Mouse (Mus musculus) ES-E14 (cell line): ENCODE data around the gene Nif3l1. TPM values are rescaled to one million over a fixed set of nuclear protein-coding genes. Genes with fewer than 3 reads are reported as not detected.

ENCODE experiments used
- DNase-seq: peaks from one replicate; pipeline ENCODE4 v3.0.0-alpha.2; 2013; ENCODE audit warnings: low read depth, low spot score
- H3K27ac ChIP-seq: 2 replicates; pipeline ENCODE4 v1.5.1; 2012; ENCODE audit warnings: low read depth, mild to moderate bottlenecking, low read length, moderate library complexity, mixed read lengths; ENCODE audit not compliant: poor library complexity, insufficient read depth, severe bottlenecking
- H3K36me3 ChIP-seq: 2 replicates; pipeline ENCODE4 v1.6.1; 2012; ENCODE audit warnings: mild to moderate bottlenecking, low read length, moderate library complexity, mixed read lengths; ENCODE audit not compliant: control insufficient read depth, poor library complexity, insufficient read depth, severe bottlenecking
- H3K4me1 ChIP-seq, 2 experiments: fragments of 150-350 bp in 1 of 2; sonication (generic) in 1 of 2; 2 replicates each; pipeline ENCODE4 v1.6.1; 2012; ENCODE audit warnings: low read length in 2 of 2, mild to moderate bottlenecking in 1 of 2, mixed read lengths in 1 of 2; ENCODE audit not compliant: control insufficient read depth in 2 of 2, insufficient read depth in 2 of 2, poor library complexity in 1 of 2
- H3K4me3 ChIP-seq, 2 experiments: fragments of 150-350 bp in 1 of 2; sonication (generic) in 1 of 2; 2 replicates each; pipeline ENCODE4 v1.5.1; 2012; ENCODE audit warnings: low read length in 2 of 2, low read depth in 1 of 2, mild to moderate bottlenecking in 1 of 2, mixed read lengths in 1 of 2; ENCODE audit not compliant: insufficient read depth in 1 of 2, poor library complexity in 1 of 2, severe bottlenecking in 1 of 2
- H3K9ac ChIP-seq: 2 replicates; pipeline ENCODE4 v1.6.1; 2012; ENCODE audit warnings: low read depth, mild to moderate bottlenecking, low read length, mixed read lengths; ENCODE audit not compliant: poor library complexity, insufficient read depth, severe bottlenecking
- H3K9me3 ChIP-seq: fragments of 150-350 bp; sonication (generic); 2 replicates; pipeline ENCODE4 v1.6.1; 2012; ENCODE audit warnings: low read depth, mild to moderate bottlenecking, low read length; ENCODE audit not compliant: control insufficient read depth, insufficient read depth
- CHD2 ChIP-seq: IDR thresholded peaks from 2 replicates; pipeline ENCODE4 v1.6.1; 2014; ENCODE audit warnings: mild to moderate bottlenecking, low read depth, low read length, inconsistent platforms
- HCFC1 ChIP-seq: IDR thresholded peaks from 2 replicates; pipeline ENCODE4 v1.6.1; 2012; ENCODE audit warnings: low read length, inconsistent platforms, borderline replicate concordance; ENCODE audit not compliant: insufficient read depth
- MAFK ChIP-seq: IDR thresholded peaks from 2 replicates; pipeline ENCODE4 v1.6.1; 2014; ENCODE audit warnings: mild to moderate bottlenecking, low read depth, low read length, inconsistent platforms; ENCODE audit not compliant: insufficient read depth
- ZC3H11A ChIP-seq: IDR thresholded peaks from 2 replicates; pipeline ENCODE4 v1.6.1; 2012; ENCODE audit warnings: low read depth, mild to moderate bottlenecking, inconsistent platforms, low read length, borderline replicate concordance
- ZNF384 ChIP-seq: IDR thresholded peaks from 2 replicates; pipeline ENCODE4 v1.6.1; 2012; ENCODE audit warnings: low read depth, low read length, inconsistent platforms
- in situ Hi-C, 2 experiments: fragments of 600-800 bp; cut with MboI; formaldehyde crosslinking; loops; one replicate each; pipeline ENCODE4 v1.15.1; 2025; ENCODE audit warnings: low sequenced_read_pairs in 2 of 2, inconsistent platforms in 1 of 2; ENCODE audit not compliant: unreplicated experiment in 2 of 2
- total RNA-seq: library from RNA; depleted of rRNA; stranded (reverse); fragments of 300-350 nt; gene quantifications from 2 replicates; pipeline ENCODE4 v1.2.3, GENCODE M21; 2012; rRNA removed

The Nif3l1 gene
- total RNA-seq, result 26.6 and 32.7 TPM in 2 replicates

- H3K9ac ChIP-seq, result peak within 1 kb of the TSS; percentile 95
- H3K27ac ChIP-seq, result peak within 1 kb of the TSS; percentile 54
- TF ChIP-seq ZNF384 (no peak), MAFK (no peak), CHD2 (peak; percentile 32; the same call in 1 of the 2 replicates), ZC3H11A (no peak), HCFC1 (peak; percentile 87)
- H3K4me1 ChIP-seq, result peaks cover 0 to 7% of the 10 kb centered on the region in 2 experiments; a peak in 1 of 4 replicates
- in situ Hi-C loops, result no loop called here
- peaks cover 22% of the 10 kb centered on the region for H3K36me3 ChIP-seq
- no peaks in the 10 kb centered on the region for H3K9me3 ChIP-seq
- peak within 1 kb of the TSS; percentile 89 to 98 for H3K4me3 ChIP-seq
- peak; percentile 78 for DNase-seq
Measured at GRCm38 (mm10) chr1:58445143-58445722, at the start of gene Nif3l1, which contains the start of gene Ppil3. TSS of gene Nif3l1 (plus strand) at chr1:58445151. TSS of gene Ppil3 (minus strand) at chr1:58445486.

- Histone ChIP-seq H3K4me1 (no peaks in the 10 kb centered on the region), H3K4me3 (no peak overlapping the region), H3K27ac (no peak overlapping the region), H3K9ac (no peak overlapping the region), H3K9me3 (no peaks in the 10 kb centered on the region), H3K36me3 (peaks cover 36% of the 10 kb centered on the region)
- in situ Hi-C loops, result no loop called here
- TF ChIP-seq HCFC1, result no peak
- no peak for TF ChIP-seq ZC3H11A
- TF ChIP-seq MAFK, result no peak
- no peak for TF ChIP-seq ZNF384
- no peak for TF ChIP-seq CHD2
- DNase-seq, result no peak
Measured at GRCm38 (mm10) chr1:58395341-58395740, 49.6 kb upstream of the Nif3l1 start.

- Histone ChIP-seq H3K27ac (no peak overlapping the region), H3K9ac (no peak overlapping the region), H3K36me3 (peaks cover 44% of the 10 kb centered on the region), H3K4me1 (no peaks in the 10 kb centered on the region), H3K9me3 (no peaks in the 10 kb centered on the region), H3K4me3 (no peak overlapping the region)
- TF ChIP-seq CHD2, result peak; percentile 19; the same call in 1 of the 2 replicates
- no peak for TF ChIP-seq HCFC1
- DNase-seq, result no peak
- in situ Hi-C loops, result no loop called here
Measured at GRCm38 (mm10) chr1:58396179-58396578, 48.8 kb upstream of the Nif3l1 start.

GRCm38 (mm10) chr1:58397731-58398130 lies 47.2 kb upstream of the Nif3l1 start:
- H3K36me3 ChIP-seq, result peaks cover 56% of the 10 kb centered on the region
- no peaks in the 10 kb centered on the region for H3K9me3 ChIP-seq
- no peak for TF ChIP-seq ZNF384
- no peak for TF ChIP-seq ZC3H11A
- TF ChIP-seq MAFK, result no peak
- TF ChIP-seq HCFC1, result no peak
- TF ChIP-seq CHD2, result no peak
- in situ Hi-C loops, result no loop called here
- no peak overlapping the region for H3K4me3 ChIP-seq
- H3K4me1 ChIP-seq, result peaks cover 0 to 3% of the 10 kb centered on the region in 2 experiments; a peak in 1 of 4 replicates
- DNase-seq, result no peak
- H3K27ac ChIP-seq, result no peak overlapping the region
- H3K9ac ChIP-seq, result no peak overlapping the region

GRCm38 (mm10) chr1:58401396-58401795 lies 43.6 kb upstream of the Nif3l1 start:
- TF ChIP-seq MAFK, result no peak
- no peak for TF ChIP-seq CHD2
- no peak for TF ChIP-seq ZNF384
- TF ChIP-seq ZC3H11A, result no peak
- no peak for TF ChIP-seq HCFC1
- Histone ChIP-seq H3K4me1 (peaks cover 0 to 3% of the 10 kb centered on the region in 2 experiments; a peak in 2 of 4 replicates), H3K36me3 (peaks cover 53% of the 10 kb centered on the region), H3K9ac (no peak overlapping the region), H3K9me3 (no peaks in the 10 kb centered on the region), H3K4me3 (no peak overlapping the region), H3K27ac (no peak overlapping the region)
- in situ Hi-C loops, result loop anchor here in 1 of 2 experiments (25.0 kb wide), 1 partner anchor 1311 kb away; no protein-coding TSS in a partner anchor
- no peak for DNase-seq
